Mouse (Mus musculus) liver, embryonic 11.5 days (tissue): ENCODE results near the gene Hmcn2. TPM values are rescaled to one million over a fixed set of nuclear protein-coding genes. Genes with fewer than 3 reads are reported as not detected.

Source experiments
- ATAC-seq: fragments of 200-750 bp; cut with Nextera tagmentation; replicated peaks from 2 replicates; pipeline ENCODE4 v1.8.0; 2017; ENCODE audit warnings: moderate number of reproducible peaks, mild to moderate bottlenecking, moderate TSS enrichment, moderate library complexity; ENCODE audit not compliant: low FRiP score
- DNase-seq: peaks from one replicate; pipeline ENCODE4 v3.0.0-alpha.2; 2017; ENCODE audit warnings: low spot score
- H3K27ac ChIP-seq: fragments of 300-500 bp; sonication (generic); 2 replicates; pipeline ENCODE4 v1.5.1; 2014; ENCODE audit warnings: mild to moderate bottlenecking, low read depth, low read length, control low read depth
- H3K27me3 ChIP-seq: fragments of 300-500 bp; sonication (generic); replicated peaks from 2 replicates; pipeline ENCODE4 v1.6.1; 2014; ENCODE audit warnings: low read length, mixed read lengths; ENCODE audit not compliant: control insufficient read depth, insufficient read depth
- H3K36me3 ChIP-seq: fragments of 300-500 bp; sonication (generic); 2 replicates; pipeline ENCODE4 v1.6.1; 2014; ENCODE audit warnings: mild to moderate bottlenecking, low read length, moderate library complexity, mixed read lengths; ENCODE audit not compliant: control insufficient read depth, insufficient read depth
- H3K4me1 ChIP-seq: fragments of 300-500 bp; sonication (generic); replicated peaks from 2 replicates; pipeline ENCODE4 v1.6.1; 2014; ENCODE audit warnings: low read length, mixed read lengths; ENCODE audit not compliant: control insufficient read depth, insufficient read depth
- H3K4me2 ChIP-seq: fragments of 300-500 bp; sonication (generic); 2 replicates; pipeline ENCODE4 v1.6.1; 2014; ENCODE audit warnings: mild to moderate bottlenecking, control low read depth, moderate library complexity
- H3K4me3 ChIP-seq: fragments of 300-500 bp; sonication (generic); 2 replicates; pipeline ENCODE4 v1.5.1; 2014; ENCODE audit warnings: low read depth, low read length, control low read depth
- H3K9ac ChIP-seq: fragments of 300-500 bp; sonication (generic); 2 replicates; pipeline ENCODE4 v1.6.1; 2014; ENCODE audit warnings: low read depth, low read length, control low read depth
- H3K9me3 ChIP-seq: fragments of 300-500 bp; sonication (generic); 2 replicates; pipeline ENCODE4 v1.6.1; 2016; ENCODE audit warnings: low read length, inconsistent platforms, mixed read lengths; ENCODE audit not compliant: control insufficient read depth
- WGBS: fragments of 180-500 bp; shearing (Covaris S2); extraction: QIAGEN DNeasy Blood & Tissue Kit; methylation state at CpG from one replicate; pipeline ENCODE4 v1.1.7; 2014; 5-methylcytosine and 5-hydroxymethylcytosine counted together
- polyA plus RNA-seq: library from polyadenylated mRNA; unstranded; fragments of >200 nt; fragmentation: Nextera tagmentation; extraction: Ambion mirVana; gene quantifications from 2 replicates; pipeline ENCODE4 v1.2.1, GENCODE M21; 2014

The Hmcn2 gene
- polyA plus RNA-seq, 1 experiment from 2014 or later: 0.10 TPM

- no peaks in the 10 kb centered on the region for H3K4me1 ChIP-seq
- no peak overlapping the region for H3K4me3 ChIP-seq
- H3K9ac ChIP-seq: no peak overlapping the region
- ATAC-seq: no peak
- H3K36me3 ChIP-seq: no peaks in the 10 kb centered on the region
- H3K27me3 ChIP-seq: no peaks in the 10 kb centered on the region
- no peaks in the 10 kb centered on the region for H3K9me3 ChIP-seq
- no peak overlapping the region for H3K27ac ChIP-seq
- WGBS: 54% methylated on average over 15 of the region's 15 CpGs
- no peak for DNase-seq
- no peak overlapping the region for H3K4me2 ChIP-seq
Measured at GRCm38 (mm10) chr2:31502616-31503522, 188.7 kb downstream of the Hmcn2 start.

DNA sequence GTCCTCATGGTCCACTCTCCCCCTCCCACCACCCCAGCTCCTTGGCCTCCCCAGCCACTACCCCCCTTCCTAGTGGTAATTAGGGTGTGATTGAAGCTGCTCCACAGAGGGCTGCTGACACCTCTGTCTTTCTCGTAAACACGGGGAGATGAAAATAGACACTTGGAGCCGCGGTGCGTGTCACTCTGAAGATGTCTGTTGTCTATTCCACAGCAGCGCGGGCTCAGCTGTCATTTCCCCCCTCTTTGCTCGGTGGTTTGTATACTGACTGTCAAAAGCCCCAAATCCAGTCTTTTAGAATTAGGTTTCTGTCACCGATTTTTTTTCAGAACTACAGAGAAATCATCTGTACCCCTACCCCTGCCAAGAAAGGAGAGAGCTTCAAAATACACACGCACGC is 191.3 kb downstream of the Hmcn2 start:
- no peak overlapping the region for H3K9ac ChIP-seq
- ATAC-seq (no peak), DNase-seq (no peak)
- no peaks in the 10 kb centered on the region for H3K4me1 ChIP-seq
- H3K4me2 ChIP-seq: no peak overlapping the region
- no peaks in the 10 kb centered on the region for H3K36me3 ChIP-seq
- no peak overlapping the region for H3K27ac ChIP-seq
- WGBS: 78% methylated on average over 11 of the region's 11 CpGs
- no peaks in the 10 kb centered on the region for H3K27me3 ChIP-seq
- H3K9me3 ChIP-seq: no peaks in the 10 kb centered on the region
- H3K4me3 ChIP-seq: no peak overlapping the region

DNA sequence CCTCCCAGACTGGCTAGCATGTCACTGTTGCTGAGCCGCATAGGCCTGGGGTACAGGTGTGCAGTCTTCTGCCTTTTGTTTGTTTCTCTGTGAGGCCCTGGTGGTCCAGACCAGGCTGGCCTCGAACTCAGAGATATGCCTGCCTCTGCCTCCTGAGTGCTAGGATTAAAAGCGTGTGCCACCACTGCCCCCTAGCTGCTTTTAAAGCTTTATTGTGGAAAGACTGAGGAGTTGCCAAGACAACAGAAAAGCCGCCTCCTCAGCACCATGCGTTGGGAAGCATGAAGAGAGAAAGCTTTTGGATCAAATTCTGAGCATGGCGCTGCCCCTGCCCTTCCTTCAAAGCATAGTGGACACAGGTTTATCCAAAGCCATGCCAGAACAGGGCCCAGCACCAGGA is 194.6 kb downstream of the Hmcn2 start:
- ATAC-seq: no peak
- 89% methylated on average over 6 of the region's 6 CpGs for WGBS

More for the DNA sequence above, 194.6 kb downstream of the Hmcn2 start:
- Histone ChIP-seq H3K27me3 (no peaks in the 10 kb centered on the region), H3K27ac (no peak overlapping the region), H3K4me2 (no peak overlapping the region), H3K4me1 (no peaks in the 10 kb centered on the region), H3K4me3 (no peak overlapping the region), H3K9me3 (no peaks in the 10 kb centered on the region), H3K36me3 (peaks cover under 1% of the 10 kb centered on the region; the same call in 1 of the 2 replicates), H3K9ac (no peak overlapping the region)
- no peak for DNase-seq

Other genes with a start within 250 kb of the Hmcn2 start
- 19.3 and 20.6 TPM in 2 replicates for gene Fnbp1, start 172.4 kb upstream of the Hmcn2 start, polyA plus RNA-seq
- gene Gpr107, start 162.1 kb upstream of the Hmcn2 start, polyA plus RNA-seq: 17.3 and 21.5 TPM in 2 replicates
- gene Ncs1, start 68.6 kb upstream of the Hmcn2 start, polyA plus RNA-seq: 8.5 and 11.3 TPM in 2 replicates
- 65.1 and 72.4 TPM in 2 replicates for gene Ass1, start 155.8 kb downstream of the Hmcn2 start, polyA plus RNA-seq